Mouse (Mus musculus): ENCODE results near the gene Tjap1. TPM values are rescaled to one million over a fixed set of nuclear protein-coding genes. Genes with fewer than 3 reads are reported as not detected.

The Tjap1 gene
- polyA plus RNA-seq, 1 experiment from 2014 or later: 43.7 TPM

- Histone ChIP-seq H3K4me1 (ENCODE audit: control insufficient read depth, insufficient read depth, low read length) (no peaks in the 10 kb centered on the region), H3K27ac (replicated peaks; ENCODE audit: low read depth, low read length) (no peak overlapping the region), H3K9me3 (replicated peaks; ENCODE audit: control insufficient read depth, low read length) (no peaks in the 10 kb centered on the region), H3K4me3 (ENCODE audit: low read depth, low read length) (no peak overlapping the region), H3K27me3 (ENCODE audit: control insufficient read depth, insufficient read depth, low read length) (no peaks in the 10 kb centered on the region), H3K36me3 (replicated peaks; ENCODE audit: control insufficient read depth, insufficient read depth, low read depth, low read length) (no peaks in the 10 kb centered on the region), H3K4me2 (ENCODE audit: low read depth, low read length) (no peak overlapping the region), H3K9ac (replicated peaks; ENCODE audit: low read length) (no peak overlapping the region)
- ATAC-seq (replicated peaks; ENCODE audit: insufficient number of reproducible peaks, low FRiP score, low TSS enrichment, low read depth) (no peak), DNase-seq (ENCODE audit: low spot score) (no peak)
- 84% methylated on average over 9 of the region's 9 CpGs for WGBS
These were observed 30.4 kb upstream of the Tjap1 start for GRCm38 (mm10) chr17:46313135-46313715.

- WGBS: 85% methylated on average over 10 of the region's 10 CpGs
- H3K36me3 ChIP-seq (replicated peaks; ENCODE audit: control insufficient read depth, insufficient read depth, low read depth, low read length): no peaks in the 10 kb centered on the region
- H3K4me1 ChIP-seq (ENCODE audit: control insufficient read depth, insufficient read depth, low read length): no peaks in the 10 kb centered on the region
- no peak overlapping the region for H3K4me3 ChIP-seq (ENCODE audit: low read depth, low read length)
- H3K4me2 ChIP-seq (ENCODE audit: low read depth, low read length): no peak overlapping the region
- DNase-seq (ENCODE audit: low spot score) (no peak), ATAC-seq (replicated peaks; ENCODE audit: insufficient number of reproducible peaks, low FRiP score, low TSS enrichment, low read depth) (no peak)
- H3K9ac ChIP-seq (replicated peaks; ENCODE audit: low read length): no peak overlapping the region
- H3K27ac ChIP-seq (replicated peaks; ENCODE audit: low read depth, low read length): no peak overlapping the region
- H3K27me3 ChIP-seq (ENCODE audit: control insufficient read depth, insufficient read depth, low read length): no peaks in the 10 kb centered on the region
- H3K9me3 ChIP-seq (replicated peaks; ENCODE audit: control insufficient read depth, low read length): no peaks in the 10 kb centered on the region
These were observed 27.7 kb upstream of the Tjap1 start for GRCm38 (mm10) chr17:46310515-46310914.

- H3K4me2 ChIP-seq (ENCODE audit: low read depth, low read length): no peak overlapping the region
- ATAC-seq (replicated peaks; ENCODE audit: insufficient number of reproducible peaks, low FRiP score, low TSS enrichment, low read depth) (no peak), DNase-seq (ENCODE audit: low spot score) (no peak)
- no peak overlapping the region for H3K9ac ChIP-seq (replicated peaks; ENCODE audit: low read length)
- H3K27me3 ChIP-seq (ENCODE audit: control insufficient read depth, insufficient read depth, low read length): no peaks in the 10 kb centered on the region
- H3K9me3 ChIP-seq (replicated peaks; ENCODE audit: control insufficient read depth, low read length): no peaks in the 10 kb centered on the region
- WGBS: 80% methylated on average over 12 of the region's 12 CpGs
- H3K4me3 ChIP-seq (ENCODE audit: low read depth, low read length): no peak overlapping the region
- H3K4me1 ChIP-seq (ENCODE audit: control insufficient read depth, insufficient read depth, low read length): no peaks in the 10 kb centered on the region
- H3K27ac ChIP-seq (replicated peaks; ENCODE audit: low read depth, low read length): no peak overlapping the region
- H3K36me3 ChIP-seq (replicated peaks; ENCODE audit: control insufficient read depth, insufficient read depth, low read depth, low read length): no peaks in the 10 kb centered on the region
These were observed 27.0 kb upstream of the Tjap1 start for GRCm38 (mm10) chr17:46309835-46310234.

- H3K27ac ChIP-seq (replicated peaks; ENCODE audit: low read depth, low read length): no peak overlapping the region
- H3K4me1 ChIP-seq (ENCODE audit: control insufficient read depth, insufficient read depth, low read length): no peaks in the 10 kb centered on the region
- H3K9me3 ChIP-seq (replicated peaks; ENCODE audit: control insufficient read depth, low read length): no peaks in the 10 kb centered on the region
- no peak for ATAC-seq (replicated peaks; ENCODE audit: insufficient number of reproducible peaks, low FRiP score, low TSS enrichment, low read depth)
- H3K4me3 ChIP-seq (ENCODE audit: low read depth, low read length): no peak overlapping the region
- DNase-seq (ENCODE audit: low spot score): no peak
- 93% methylated on average over 15 of the region's 15 CpGs for whole genome bisulfite sequencing
- no peaks in the 10 kb centered on the region for H3K27me3 ChIP-seq (ENCODE audit: control insufficient read depth, insufficient read depth, low read length)
- H3K4me2 ChIP-seq (ENCODE audit: low read depth, low read length): no peak overlapping the region
- no peak overlapping the region for H3K9ac ChIP-seq (replicated peaks; ENCODE audit: low read length)
- H3K36me3 ChIP-seq (replicated peaks; ENCODE audit: control insufficient read depth, insufficient read depth, low read depth, low read length): no peaks in the 10 kb centered on the region
These were observed 24.1 kb upstream of the Tjap1 start for GRCm38 (mm10) chr17:46306956-46307355.

GRCm38 (mm10) chr17:46304184-46304583 is 21.4 kb upstream of the Tjap1 start:
- H3K27ac ChIP-seq (replicated peaks; ENCODE audit: low read depth, low read length): no peak overlapping the region
- no peak for DNase-seq (ENCODE audit: low spot score)
- H3K9ac ChIP-seq (replicated peaks; ENCODE audit: low read length): no peak overlapping the region
- no peaks in the 10 kb centered on the region for H3K36me3 ChIP-seq (replicated peaks; ENCODE audit: control insufficient read depth, insufficient read depth, low read depth, low read length)
- H3K4me3 ChIP-seq (ENCODE audit: low read depth, low read length): no peak overlapping the region
- H3K27me3 ChIP-seq (ENCODE audit: control insufficient read depth, insufficient read depth, low read length): peaks cover 4% of the 10 kb centered on the region
- H3K4me2 ChIP-seq (ENCODE audit: low read depth, low read length): no peak overlapping the region
- H3K4me1 ChIP-seq (ENCODE audit: control insufficient read depth, insufficient read depth, low read length): no peaks in the 10 kb centered on the region
- WGBS: 90% methylated on average over 9 of the region's 9 CpGs
- no peak for ATAC-seq (replicated peaks; ENCODE audit: insufficient number of reproducible peaks, low FRiP score, low TSS enrichment, low read depth)
- no peaks in the 10 kb centered on the region for H3K9me3 ChIP-seq (replicated peaks; ENCODE audit: control insufficient read depth, low read length)

GRCm38 (mm10) chr17:46301892-46302291 is 19.1 kb upstream of the Tjap1 start:
- WGBS: 74% methylated on average over 12 of the region's 12 CpGs
- no peak for ATAC-seq (replicated peaks; ENCODE audit: insufficient number of reproducible peaks, low FRiP score, low TSS enrichment, low read depth)

GRCm38 (mm10) chr17:46298220-46298913 is 15.5 kb upstream of the Tjap1 start:
- under 1% methylated on average over 48 of the region's 48 CpGs for WGBS
- ATAC-seq (replicated peaks; ENCODE audit: insufficient number of reproducible peaks, low FRiP score, low TSS enrichment, low read depth) (peak; percentile 77), DNase-seq (ENCODE audit: low spot score) (peak; percentile 92)
- H3K4me3 ChIP-seq (ENCODE audit: low read depth, low read length): peak overlapping the region; percentile 67
- H3K9me3 ChIP-seq (replicated peaks; ENCODE audit: control insufficient read depth, low read length): no peaks in the 10 kb centered on the region
- peaks cover 33% of the 10 kb centered on the region for H3K27me3 ChIP-seq (ENCODE audit: control insufficient read depth, insufficient read depth, low read length)
- H3K36me3 ChIP-seq (replicated peaks; ENCODE audit: control insufficient read depth, insufficient read depth, low read depth, low read length): no peaks in the 10 kb centered on the region
- peaks cover 9% of the 10 kb centered on the region; the same call in 1 of the 2 replicates for H3K4me1 ChIP-seq (ENCODE audit: control insufficient read depth, insufficient read depth, low read length)
- H3K4me2 ChIP-seq (ENCODE audit: low read depth, low read length): peak overlapping the region; percentile 100
- no peak overlapping the region for H3K27ac ChIP-seq (replicated peaks; ENCODE audit: low read depth, low read length)
- peak overlapping the region; percentile 22; the same call in 1 of the 2 replicates for H3K9ac ChIP-seq (replicated peaks; ENCODE audit: low read length)

More at GRCm38 (mm10) chr17:46301892-46302291, 19.1 kb upstream of the Tjap1 start:
- H3K4me1 ChIP-seq (ENCODE audit: control insufficient read depth, insufficient read depth, low read length): peaks cover 9% of the 10 kb centered on the region; the same call in 1 of the 2 replicates
- H3K36me3 ChIP-seq (replicated peaks; ENCODE audit: control insufficient read depth, insufficient read depth, low read depth, low read length): no peaks in the 10 kb centered on the region
- no peak overlapping the region for H3K27ac ChIP-seq (replicated peaks; ENCODE audit: low read depth, low read length)
- H3K9ac ChIP-seq (replicated peaks; ENCODE audit: low read length): no peak overlapping the region
- H3K27me3 ChIP-seq (ENCODE audit: control insufficient read depth, insufficient read depth, low read length): peaks cover 20% of the 10 kb centered on the region
- H3K9me3 ChIP-seq (replicated peaks; ENCODE audit: control insufficient read depth, low read length): no peaks in the 10 kb centered on the region
- DNase-seq (ENCODE audit: low spot score): no peak
- no peak overlapping the region for H3K4me2 ChIP-seq (ENCODE audit: low read depth, low read length)
- H3K4me3 ChIP-seq (ENCODE audit: low read depth, low read length): no peak overlapping the region

Data from embryonic facial prominence, embryonic 11.5 days (tissue).